Mouse (Mus musculus): ENCODE data around the gene Klhl23.
A peak's percentile ranks its signal among the peaks of the same experiment; 100 is the strongest.
"Not testable (repeated sequence)": the region's sequence is repeated elsewhere in the genome, so short reads cannot be mapped to it uniquely, and the experiment has no call there.

The Klhl23 gene

GRCm38 (mm10) chr2:69821711-69822110 is at the start of gene Klhl23:
TSS of gene Klhl23 (plus strand) at chr2:69821944.
- DNase-seq, result peak; percentile 21

- no peak for DNase-seq
These were observed 48.4 kb upstream of the Klhl23 start for GRCm38 (mm10) chr2:69773331-69773730.

- no peak for DNase-seq
These were observed 43.5 kb upstream of the Klhl23 start for GRCm38 (mm10) chr2:69777985-69778835.

DNA sequence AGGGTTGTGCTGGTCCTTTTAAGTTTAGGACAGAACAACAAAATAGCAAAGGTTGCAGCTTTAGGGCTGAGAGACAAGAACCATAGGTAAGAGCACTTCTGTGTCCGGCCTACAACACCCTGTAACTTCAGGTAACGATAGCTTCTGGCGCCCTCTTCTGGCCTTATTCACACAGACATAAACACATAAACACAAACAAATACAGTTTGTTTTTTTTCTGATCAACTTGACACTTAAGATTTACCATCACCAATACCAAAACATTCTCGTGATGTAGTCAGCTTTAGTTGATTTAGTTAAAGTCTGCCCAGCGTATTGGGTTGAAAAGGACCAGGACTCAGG is 42.9 kb upstream of the Klhl23 start:
- DNase-seq, result peak; percentile 33

DNA sequence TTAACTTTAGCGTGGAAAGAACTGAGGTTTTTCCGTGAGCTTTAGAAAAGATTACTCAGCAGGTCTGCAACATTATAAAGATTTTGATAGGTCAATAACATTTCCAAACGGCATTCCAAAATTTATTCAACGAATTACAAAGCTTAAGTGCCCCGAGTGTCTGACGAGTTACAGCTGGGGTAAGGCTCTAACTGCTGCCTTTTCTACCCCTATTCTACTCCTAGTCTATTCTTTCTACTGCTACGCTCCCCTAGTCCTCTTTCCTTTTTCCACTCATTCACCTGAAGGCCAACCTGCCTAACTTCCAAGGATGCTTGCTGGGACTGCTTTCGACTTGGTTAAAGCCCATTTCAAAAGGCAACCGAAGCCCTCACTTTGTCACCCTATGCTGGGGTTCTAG is 32.8 kb upstream of the Klhl23 start:
- no peak for DNase-seq

GRCm38 (mm10) chr2:69789429-69790069 is 32.2 kb upstream of the Klhl23 start, which contains the start of the genes Ccdc173 and Phospho2:
TSS of gene Ccdc173 (minus strand) at chr2:69789575.
TSS of gene Phospho2 (plus strand) at chr2:69789623.
- peak; percentile 98 for DNase-seq

- peak; percentile 88 for DNase-seq
These were observed 31.5 kb upstream of the Klhl23 start for GRCm38 (mm10) chr2:69790285-69790684.

DNA sequence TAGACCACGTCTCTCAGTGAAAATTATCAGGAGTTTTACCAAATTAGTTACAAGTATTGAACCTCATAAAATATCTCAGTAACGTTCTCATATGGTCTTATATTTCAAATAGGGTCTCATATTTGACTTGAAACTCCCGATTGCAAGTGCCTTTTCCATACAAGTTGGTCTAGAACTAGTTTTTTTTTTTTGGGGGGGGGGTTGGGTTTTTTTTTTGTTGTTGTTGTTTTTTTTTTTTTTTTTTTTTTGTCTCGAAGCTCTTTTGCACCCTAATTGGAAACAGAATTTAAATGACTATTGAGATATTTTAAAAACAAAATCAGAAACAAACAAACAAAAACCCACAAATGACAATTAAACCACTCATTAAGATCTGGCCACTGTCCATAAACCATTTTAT is 31.0 kb upstream of the Klhl23 start:
- DNase-seq, result no peak

DNA sequence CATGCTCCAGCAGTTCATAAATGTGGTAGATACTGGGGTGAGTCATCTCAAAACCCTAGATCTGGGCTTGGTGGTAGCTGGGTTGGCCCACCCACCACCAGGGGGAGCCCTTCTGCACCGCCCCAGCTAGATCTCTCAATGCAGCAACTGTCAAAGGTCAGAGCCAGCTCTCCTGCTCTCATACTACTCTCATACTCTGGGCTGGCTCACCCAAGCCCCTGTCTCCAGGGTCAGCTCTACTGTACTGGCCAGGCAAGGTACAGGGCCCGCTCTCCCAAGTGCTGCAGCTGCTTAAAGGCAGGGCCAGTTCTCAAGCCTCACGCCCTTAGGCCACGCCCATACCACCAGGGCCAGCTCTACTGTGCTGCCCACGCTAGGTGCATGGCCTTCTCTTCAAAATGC is 18.8 kb upstream of the Klhl23 start:
- DNase-seq, result peak; percentile 64

- no peak for DNase-seq
These were observed 18.0 kb upstream of the Klhl23 start for GRCm38 (mm10) chr2:69803756-69804155.

GRCm38 (mm10) chr2:69804663-69805062 is 17.1 kb upstream of the Klhl23 start:
- not testable (repeated sequence) for DNase-seq

GRCm38 (mm10) chr2:69810169-69810568 is 11.6 kb upstream of the Klhl23 start:
- no peak for DNase-seq

- DNase-seq, result not testable (repeated sequence)
These were observed 10.4 kb upstream of the Klhl23 start for GRCm38 (mm10) chr2:69811349-69811748.

DNA sequence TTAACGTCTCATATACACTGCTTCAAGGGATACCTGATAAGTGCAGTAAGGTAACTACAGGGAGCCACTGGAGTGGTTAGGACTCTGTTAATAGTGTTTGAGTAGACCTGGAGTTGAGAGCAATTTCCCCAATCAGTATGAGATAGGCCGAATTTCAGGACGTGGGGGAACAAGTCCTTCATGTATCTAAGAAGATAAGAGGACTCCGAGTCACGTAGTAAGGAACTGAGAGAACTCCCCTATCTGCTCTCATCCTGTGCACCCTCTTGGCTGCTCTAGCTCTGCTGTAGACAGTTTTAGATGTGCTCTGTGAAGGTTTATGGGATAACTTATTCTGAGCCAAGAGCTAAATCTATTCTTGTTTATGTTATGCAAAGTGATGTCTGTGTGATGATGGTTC is 5.2 kb upstream of the Klhl23 start:
- DNase-seq, result no peak

DNA sequence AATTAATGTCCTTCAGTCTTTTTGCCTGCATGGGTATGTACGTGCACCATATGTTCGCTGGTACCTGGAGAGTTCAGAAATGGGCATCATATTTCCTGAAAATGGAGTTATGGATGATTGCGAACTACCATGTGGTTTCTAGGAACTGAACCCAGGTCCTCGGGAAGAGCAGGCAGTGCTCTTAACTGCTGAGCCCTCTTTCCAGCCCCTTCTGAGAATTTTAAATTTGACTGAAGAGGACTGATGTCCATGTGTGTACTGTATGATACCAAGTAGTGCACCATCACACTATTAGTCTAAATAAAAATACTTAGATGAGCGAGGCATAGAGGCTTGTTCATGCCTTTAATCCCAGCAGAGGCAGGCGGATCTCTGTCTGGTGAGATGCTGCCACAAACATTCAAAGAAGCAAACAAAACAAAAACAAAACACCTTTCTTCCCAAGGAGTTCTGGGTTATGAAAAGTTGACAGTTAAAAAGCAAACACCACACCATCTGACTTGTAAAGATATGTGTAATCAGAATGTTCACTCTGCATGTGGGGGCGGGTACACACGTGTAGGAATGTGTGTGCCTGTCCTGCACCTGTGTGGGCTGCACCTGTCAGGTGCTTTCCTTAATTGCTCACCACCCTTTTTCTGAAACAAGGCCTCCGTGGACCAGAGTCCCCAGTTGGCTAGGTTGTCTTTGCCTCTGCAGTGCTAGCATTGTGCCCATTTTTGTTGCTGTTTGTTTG is 3.2 kb upstream of the Klhl23 start:
- no peak for DNase-seq

DNA sequence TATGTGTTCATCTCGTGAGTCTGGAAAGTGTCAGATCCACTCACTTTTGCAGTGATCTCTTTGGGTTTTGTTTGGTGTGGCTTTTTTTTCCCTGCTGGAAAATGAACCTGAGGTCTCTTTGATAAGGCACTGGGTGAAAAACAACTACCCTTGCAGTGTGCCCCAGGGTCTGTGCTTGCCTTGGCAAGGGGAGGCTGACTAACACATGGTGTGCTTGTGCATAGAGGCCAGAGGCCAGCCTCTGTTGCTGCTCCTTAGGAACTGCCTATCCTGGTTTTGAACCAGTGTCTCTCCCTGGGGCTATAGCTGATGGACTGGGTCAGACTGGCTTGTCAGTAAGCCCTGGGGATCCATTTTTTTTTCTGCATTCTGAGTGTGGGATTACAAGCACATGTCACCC is 1.5 kb upstream of the Klhl23 start:
- DNase-seq, result no peak

DNA sequence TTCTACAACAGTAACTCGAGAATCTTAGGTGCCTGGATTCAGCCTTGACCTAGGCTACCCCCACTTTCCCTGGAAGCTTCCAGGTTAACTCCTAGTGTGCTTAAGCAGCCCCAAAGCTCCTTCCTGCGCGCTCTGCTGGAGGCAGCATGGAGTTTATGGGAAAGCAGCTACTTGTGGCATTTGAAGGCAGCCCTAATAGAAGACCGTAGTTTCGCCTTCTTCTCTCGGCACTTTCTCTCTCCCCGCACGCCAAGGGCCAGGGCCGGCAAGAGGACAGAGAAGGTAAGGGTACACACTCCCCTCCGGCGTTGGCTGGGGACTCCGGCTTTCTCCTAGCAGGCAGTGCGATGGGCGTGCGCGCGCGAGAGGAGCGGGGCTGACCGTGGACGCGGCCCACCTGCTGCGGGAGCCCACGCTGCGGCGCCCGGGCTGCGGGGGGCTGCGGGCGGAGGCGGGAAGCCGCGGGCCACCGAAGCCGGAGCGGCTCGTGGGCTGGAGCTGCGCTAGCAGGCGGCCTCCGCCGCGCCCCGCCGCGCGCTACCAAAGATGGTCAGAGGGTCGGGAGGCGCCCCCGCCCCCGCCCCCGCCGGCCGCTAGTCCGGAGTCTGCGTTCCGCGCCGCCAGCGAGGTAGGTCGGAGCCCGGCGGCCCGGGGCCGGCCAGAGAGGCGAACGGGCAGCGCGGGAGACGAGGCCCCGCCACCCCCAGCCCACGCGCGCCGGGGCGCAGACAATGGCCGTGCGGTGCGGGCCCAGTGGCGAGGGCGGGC is 801 bp downstream of the Klhl23 start:
- peak; percentile 77 for DNase-seq

DNA sequence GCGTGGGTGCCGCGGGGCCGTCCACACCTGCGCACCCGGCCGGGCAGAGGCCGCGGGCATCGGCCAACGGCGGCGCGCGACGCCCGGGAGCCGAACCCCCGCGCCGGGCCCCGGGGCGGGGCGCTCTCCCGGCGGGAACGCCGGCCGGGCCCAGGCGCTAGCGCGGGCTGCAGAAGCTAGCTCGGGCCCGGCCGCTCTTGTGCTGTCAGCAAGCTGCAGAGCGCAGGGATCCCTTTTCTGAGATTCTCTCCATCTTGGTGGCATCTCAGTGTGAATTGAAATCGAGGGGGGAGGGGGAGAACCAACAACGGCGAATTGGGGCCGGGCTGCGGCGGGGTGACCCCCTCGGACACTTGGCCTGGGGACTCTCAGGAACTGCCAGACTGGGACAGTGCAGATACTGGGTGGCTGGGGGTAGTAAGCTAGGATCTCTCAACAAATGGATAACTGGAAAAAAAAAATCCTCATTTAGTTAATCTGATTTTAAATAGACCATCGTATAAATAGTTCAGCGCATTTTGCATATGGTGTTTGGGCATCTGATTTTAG is 1.5 kb downstream of the Klhl23 start:
- DNase-seq, result no peak

- no peak for DNase-seq
These were observed 4.2 kb downstream of the Klhl23 start for GRCm38 (mm10) chr2:69825898-69826297.

DNA sequence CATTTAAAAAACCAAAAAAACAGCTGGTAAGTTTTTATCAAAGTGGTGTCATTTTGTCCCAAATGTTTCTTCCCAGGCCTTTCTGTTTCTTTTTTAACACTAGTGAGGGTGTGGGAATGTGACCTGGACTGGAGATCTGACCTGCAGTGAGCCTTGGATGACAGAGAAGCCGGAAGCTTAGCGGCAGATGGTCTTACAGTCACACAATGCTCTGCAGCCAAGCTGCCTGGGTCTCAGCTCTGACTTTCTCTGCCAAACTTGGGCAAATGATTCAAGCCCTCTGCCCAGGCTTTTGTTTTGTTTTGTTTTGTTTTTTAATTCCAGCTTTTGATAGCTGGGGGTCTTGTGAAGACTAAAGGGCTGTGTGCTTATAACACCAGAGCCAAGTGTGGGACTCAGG is 4.6 kb downstream of the Klhl23 start:
- DNase-seq, result peak; percentile 22

DNA sequence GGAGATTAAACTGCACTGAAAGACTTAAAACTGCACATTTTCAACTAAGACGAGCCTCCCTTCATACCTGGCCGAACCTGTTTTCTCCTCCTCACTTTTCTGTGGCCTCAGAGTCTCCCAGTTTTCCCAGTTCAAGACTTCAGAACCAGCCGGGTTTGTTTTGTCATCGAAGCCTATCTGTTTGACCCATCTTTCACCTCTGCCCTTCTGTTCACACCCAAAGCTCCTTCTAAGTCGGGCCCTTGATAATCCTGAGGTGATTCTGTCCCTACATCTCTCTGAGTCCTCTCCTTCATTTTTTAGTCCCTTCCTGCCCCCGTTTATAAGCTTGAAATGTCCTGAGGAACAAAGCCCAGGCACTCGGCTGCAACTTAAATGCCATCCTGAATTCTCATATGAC is 6.3 kb downstream of the Klhl23 start:
- DNase-seq, result no peak

GRCm38 (mm10) chr2:69829680-69830079 is 7.9 kb downstream of the Klhl23 start:
- no peak for DNase-seq

- DNase-seq, result no peak
These were observed 8.4 kb downstream of the Klhl23 start for GRCm38 (mm10) chr2:69830116-69830515.

All from retina, postnatal 1 day (tissue).